9 mouse cellular contexts compared by ENCODE assay signal in the genomic region with DNA sequence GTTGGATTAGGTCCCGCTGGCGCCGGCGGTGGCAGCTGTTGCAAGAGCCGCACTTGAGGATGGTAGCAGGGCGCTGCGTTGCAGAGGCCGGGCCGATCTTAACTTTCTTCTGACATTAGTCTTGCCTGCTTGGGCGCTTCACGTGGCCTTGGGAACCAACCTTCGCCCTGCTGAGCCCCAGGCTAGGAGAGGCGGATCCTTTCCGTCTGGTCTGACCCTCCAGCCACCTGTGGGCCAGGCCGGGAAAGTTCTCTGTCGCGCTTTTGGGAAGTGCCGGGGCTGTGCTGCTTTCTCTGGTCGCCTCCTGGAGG. TPM values are rescaled to one million over a fixed set of nuclear protein-coding genes. Genes with fewer than 3 reads are reported as not detected.
A peak's percentile ranks its signal among the peaks of the same experiment; 100 is the strongest.
DNase-seq lines count a peak whose midpoint lies in the region; ATAC-seq and TF ChIP-seq lines count a peak whose summit lies in the region.
"Had no signal": no experiment of that assay in that cellular context is flagged by ENCODE, and none has a peak within 500 bp of the region (broad histone marks: within the 10 kb centered on the region; RNA-seq: fewer than 3 reads in every experiment).

Plbd1 (minus strand) TSS at position 223 of the 311 bp plus-strand sequence.

- no peak within 1 kb of the TSS for H3K27ac ChIP-seq in forebrain, postnatal 0 days (ENCODE audit: low read depth, low read length)
- no peak within 1 kb of the TSS for H3K27ac ChIP-seq in hindbrain, embryonic 11.5 days (ENCODE audit: low read depth, low read length)
- H3K27ac ChIP-seq in limb, embryonic 14.5 days (replicated peaks; ENCODE audit: low read depth, low read length): no peak within 1 kb of the TSS
- H3K27ac ChIP-seq in midbrain, embryonic 15.5 days: no peak within 1 kb of the TSS

- H3K27me3 ChIP-seq in forebrain, postnatal 0 days (ENCODE audit: insufficient read depth, low read length): peaks cover 14% of the 10 kb centered on the region
- H3K27me3 ChIP-seq in hindbrain, embryonic 11.5 days (ENCODE audit: control insufficient read depth, insufficient read depth, low read length): peaks cover 15% of the 10 kb centered on the region
- peaks cover 16% of the 10 kb centered on the region for H3K27me3 ChIP-seq in limb, embryonic 14.5 days (ENCODE audit: control insufficient read depth, insufficient read depth, low read length)
- H3K27me3 ChIP-seq in midbrain, embryonic 15.5 days (replicated peaks): peaks cover 26% of the 10 kb centered on the region

- H3K9me3 ChIP-seq in forebrain, postnatal 0 days (ENCODE audit: low read length): no peaks in the 10 kb centered on the region
- H3K9me3 ChIP-seq in hindbrain, embryonic 11.5 days (ENCODE audit: control insufficient read depth, low read length): no peaks in the 10 kb centered on the region
- H3K9me3 ChIP-seq in limb, embryonic 14.5 days (ENCODE audit: control insufficient read depth, low read length): no peaks in the 10 kb centered on the region
- no peaks in the 10 kb centered on the region for H3K9me3 ChIP-seq in midbrain, embryonic 15.5 days

- intact Hi-C loops in left cerebral cortex, postnatal 10 days (cut with DNase I): no loop called here

- peak within 1 kb of the TSS; percentile 34 for H3K4me2 ChIP-seq in forebrain, postnatal 0 days (ENCODE audit: low read depth)
- H3K4me2 ChIP-seq in hindbrain, embryonic 11.5 days (replicated peaks; ENCODE audit: low read depth, low read length): peak within 1 kb of the TSS; percentile 65
- peak within 1 kb of the TSS; percentile 69 for H3K4me2 ChIP-seq in limb, embryonic 14.5 days (replicated peaks; ENCODE audit: low read depth, low read length, severe bottlenecking)
- peak within 1 kb of the TSS; percentile 40 for H3K4me2 ChIP-seq in midbrain, embryonic 15.5 days

- H3K36me3 ChIP-seq in forebrain, postnatal 0 days (ENCODE audit: insufficient read depth): no peaks in the 10 kb centered on the region
- no peaks in the 10 kb centered on the region for H3K36me3 ChIP-seq in hindbrain, embryonic 11.5 days (ENCODE audit: control insufficient read depth, insufficient read depth, low read length)
- no peaks in the 10 kb centered on the region for H3K36me3 ChIP-seq in limb, embryonic 14.5 days (ENCODE audit: control insufficient read depth, insufficient read depth, low read length)
- no peaks in the 10 kb centered on the region for H3K36me3 ChIP-seq in midbrain, embryonic 15.5 days (replicated peaks)
- H3K36me3 ChIP-seq: G1E had no signal

- no peak within 1 kb of the TSS for H3K9ac ChIP-seq in forebrain, postnatal 0 days
- H3K9ac ChIP-seq in hindbrain, embryonic 11.5 days (ENCODE audit: low read depth, low read length): peak within 1 kb of the TSS; percentile 40; the same call in 1 of the 2 replicates
- peak within 1 kb of the TSS; percentile 43 for H3K9ac ChIP-seq in limb, embryonic 14.5 days (ENCODE audit: low read depth, low read length, severe bottlenecking)
- no peak within 1 kb of the TSS for H3K9ac ChIP-seq in midbrain, embryonic 15.5 days

- DNase-seq in thymus, adult 18-20 months: peak; percentile 9 to 12
- no peak for DNase-seq in thymus, postnatal 10 days (ENCODE audit: low spot score in 2 of 2)
- DNase-seq in forebrain, postnatal 0 days: no peak
- no peak for DNase-seq in hindbrain, embryonic 11.5 days (ENCODE audit: low spot score)
- no peak for DNase-seq in limb, embryonic 14.5 days (ENCODE audit: low spot score)
- DNase-seq in urinary bladder, postnatal 25 days (ENCODE audit: low spot score): peak; percentile 20
- no peak for DNase-seq in left cerebral cortex, postnatal 10 days (ENCODE audit: extremely low spot score in 1 of 2, low spot score in 2 of 2)

- TF ChIP-seq CTCF in forebrain, postnatal 0 days (IDR thresholded peaks at IDR 0.05; ENCODE audit: low read depth): no peak

- H3K4me3 ChIP-seq in forebrain, postnatal 0 days (ENCODE audit: low read depth, low read length): peak within 1 kb of the TSS; percentile 16
- H3K4me3 ChIP-seq in hindbrain, embryonic 11.5 days (ENCODE audit: low read depth, low read length): peak within 1 kb of the TSS; percentile 28
- peak within 1 kb of the TSS; percentile 37 for H3K4me3 ChIP-seq in limb, embryonic 14.5 days (replicated peaks; ENCODE audit: low read length)
- H3K4me3 ChIP-seq in midbrain, embryonic 15.5 days: peak within 1 kb of the TSS; percentile 20

- 0 out of 2 replicates have a peak, but pooled peaks have one; percentile 40 for ATAC-seq in forebrain, postnatal 0 days
- ATAC-seq in hindbrain, embryonic 11.5 days (ENCODE audit: low FRiP score): 0 out of 2 replicates have a peak, but pooled peaks have one; percentile 25
- ATAC-seq in limb, embryonic 14.5 days (ENCODE audit: low FRiP score, low read depth): no peak; the same call in 1 of the 2 replicates
- ATAC-seq in midbrain, embryonic 15.5 days (replicated peaks): no peak

- no peak for TF ChIP-seq POLR2A in limb, embryonic 14.5 days (IDR thresholded peaks at IDR 0.05; ENCODE audit: borderline replicate concordance, extremely low read depth, insufficient read depth, insufficient read length)

- WGBS in forebrain, postnatal 0 days: 5% methylated on average over 19 of the region's 19 CpGs
- under 1% methylated on average over 19 of the region's 19 CpGs for WGBS in hindbrain, embryonic 11.5 days
- WGBS in limb, embryonic 14.5 days: under 1% methylated on average over 17 of the region's 19 CpGs
- 2% methylated on average over 19 of the region's 19 CpGs for whole genome bisulfite sequencing in midbrain, embryonic 15.5 days

- no peaks in the 10 kb centered on the region for H3K4me1 ChIP-seq in forebrain, postnatal 0 days (ENCODE audit: insufficient read depth)
- peaks cover 6% of the 10 kb centered on the region for H3K4me1 ChIP-seq in hindbrain, embryonic 11.5 days (replicated peaks; ENCODE audit: control insufficient read depth, insufficient read depth, low read length)
- peaks cover 7% of the 10 kb centered on the region; the same call in 1 of the 2 replicates for H3K4me1 ChIP-seq in limb, embryonic 14.5 days (ENCODE audit: control insufficient read depth, insufficient read depth, low read length)
- peaks cover 8% of the 10 kb centered on the region for H3K4me1 ChIP-seq in midbrain, embryonic 15.5 days

RNA-seq across cellular contexts. Expression of gene Plbd1, which starts in this region (rescaled TPM):
- total RNA-seq in forebrain, postnatal 0 days (2014; rRNA removed): 0.19 TPM in 1 of 2 replicates, not detected in the other
- 0.26 and 0.40 TPM in 2 replicates for polyA plus RNA-seq in forebrain, postnatal 0 days (2015; fragmentation: Nextera tagmentation; extraction: Ambion mirVana)
- polyA plus RNA-seq in hindbrain, embryonic 11.5 days (2014; fragmentation: Nextera tagmentation; extraction: Ambion mirVana): 2.2 and 2.6 TPM in 2 replicates
- 4.0 and 5.6 TPM in 2 replicates for polyA plus RNA-seq in limb, embryonic 14.5 days (2012; rRNA removed)
- polyA plus RNA-seq in limb, embryonic 14.5 days (2014; fragmentation: Nextera tagmentation; extraction: Ambion mirVana): 14.3 and 19.8 TPM in 2 replicates
- 0.43 and 0.48 TPM in 2 replicates for polyA plus RNA-seq in midbrain, embryonic 15.5 days (2015; fragmentation: Nextera tagmentation; extraction: Ambion mirVana)
- under 1 TPM in 1 of 2 experiments, not detected in 1; 0.34 TPM for total RNA-seq in left cerebral cortex, postnatal 10 days (2021)
- total RNA-seq: G1E had no signal
- polyA plus RNA-seq: G1E had no signal

Comparison
In these comparisons a context has a peak if more than half of its experiments do, and no peak if none do; other contexts are left out.
1. DNase-seq: peak in thymus, adult 18-20 months (2 of 2) and urinary bladder, postnatal 25 days (single experiment); none in thymus, postnatal 10 days (0 of 2), forebrain, postnatal 0 days (single experiment), hindbrain, embryonic 11.5 days (single experiment), limb, embryonic 14.5 days (single experiment) and left cerebral cortex, postnatal 10 days (0 of 2).
2. Peak in ATAC-seq, H3K4me3 ChIP-seq and H3K4me2 ChIP-seq in forebrain, postnatal 0 days; RNA of the gene not detected or under 1 TPM.
3. H3K9ac ChIP-seq: peak in hindbrain, embryonic 11.5 days (single experiment) and limb, embryonic 14.5 days (single experiment); none in forebrain, postnatal 0 days (single experiment) and midbrain, embryonic 15.5 days (single experiment).
4. Peak in every context shown above with its lines, with median percentiles within 50 percentile points of each other: H3K4me2 ChIP-seq and H3K4me3 ChIP-seq.